Mouse (Mus musculus) activated CD4-positive, CD25-positive, alpha-beta regulatory T cell, adult 4 months (primary cell): Measurements from ENCODE around the gene Ppp1r3d. TPM values are rescaled to one million over a fixed set of nuclear protein-coding genes. Genes with fewer than 3 reads are reported as not detected.

Experiments used
- ATAC-seq: one replicate; pipeline ENCODE4 v1.8.0; 2017
- polyA plus RNA-seq, 2 experiments: library from polyadenylated mRNA; unstranded; fragments of 100-300 nt; shearing (Covaris generic); gene quantifications; one replicate each; pipeline ENCODE4 v1.2.1; 2017

Gene Ppp1r3d
- polyA plus RNA-seq, 2 experiments from 2014 or later, result not detected

- no peak for ATAC-seq
Measured at GRCm38 (mm10) chr2:178413481-178414260, 601 bp downstream of the Ppp1r3d start.

DNA sequence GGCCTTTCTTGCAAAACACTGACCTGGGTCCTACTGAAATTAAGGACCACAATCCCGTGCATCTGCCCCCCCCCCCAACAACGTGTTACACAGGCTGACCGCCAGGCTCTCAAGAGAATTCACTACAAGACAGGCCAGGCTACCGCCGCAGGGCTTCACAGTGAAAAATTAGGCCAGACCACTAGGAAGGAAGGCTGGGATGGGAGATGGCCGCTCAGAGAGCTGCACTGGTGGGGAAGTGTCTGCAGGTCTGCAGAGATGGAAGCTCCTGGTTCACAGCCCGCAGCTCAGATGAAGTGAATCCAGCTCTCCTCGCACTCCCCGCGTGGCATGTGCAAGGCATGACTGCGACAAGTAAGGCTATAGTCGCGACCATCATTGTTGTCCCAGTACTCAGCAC, 1.2 kb downstream of the Ppp1r3d start:
- no peak for ATAC-seq

DNA sequence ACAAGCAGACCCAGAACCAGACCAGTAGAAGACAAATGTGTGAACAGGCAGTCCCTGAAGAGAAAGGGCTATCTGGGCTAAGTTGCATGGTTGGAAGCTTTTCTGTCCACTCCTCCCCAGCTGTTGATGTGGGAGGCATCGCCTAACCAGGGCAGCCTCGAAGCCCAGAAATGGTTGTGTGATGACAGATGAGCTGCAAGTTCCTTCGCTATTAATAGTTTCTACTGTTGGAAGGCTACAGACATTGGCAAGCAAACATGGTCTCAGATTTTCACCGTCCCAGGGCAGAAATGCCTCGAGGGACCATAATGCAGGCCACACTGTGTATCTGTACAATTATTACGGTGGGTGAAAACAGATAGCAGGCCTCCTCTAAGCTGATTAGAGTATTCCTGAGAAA, 1.7 kb downstream of the Ppp1r3d start:
- no peak for ATAC-seq

GRCm38 (mm10) chr2:178410286-178410685, 4.0 kb downstream of the Ppp1r3d start:
- ATAC-seq, result no peak

- no peak for ATAC-seq
Measured at GRCm38 (mm10) chr2:178409024-178409423, 5.2 kb downstream of the Ppp1r3d start.

GRCm38 (mm10) chr2:178407053-178407815, 7.0 kb downstream of the Ppp1r3d start, which contains the start of gene Sycp2:
Gene Sycp2 (minus strand): TSS chr2:178407685.
- ATAC-seq, result no peak

Other genes starting within 250 kb of the Ppp1r3d start
- gene Sycp2, start 6.8 kb downstream of the Ppp1r3d start, polyA plus RNA-seq, result under 1 TPM in 1 of 2 experiments, not detected in 1; 0.21 TPM
- under 1 TPM in 1 of 2 experiments, not detected in 1; 0.12 TPM for gene Fam217b, start 52 bp upstream of the Ppp1r3d start, polyA plus RNA-seq
- gene Cdh26, start 16.1 kb upstream of the Ppp1r3d start, polyA plus RNA-seq, result not detected